Mouse (Mus musculus): ENCODE data around the gene Ntm.

GRCm38 (mm10) chr9:29106771-29107170, 856.2 kb downstream of the Ntm start:
- TF ChIP-seq POLR2A (IDR thresholded peaks at IDR 0.05; ENCODE audit: borderline replicate concordance, extremely low read depth, insufficient read depth, insufficient read length, poor library complexity, severe bottlenecking) = no peak
- no peak for TF ChIP-seq CTCF (IDR thresholded peaks at IDR 0.05; ENCODE audit: borderline replicate concordance, extremely low read depth, insufficient read depth, insufficient read length)
